Mouse (Mus musculus) liver, embryonic 13.5 days (tissue): ENCODE results near the gene Lypla2. TPM values are rescaled to one million over a fixed set of nuclear protein-coding genes. Genes with fewer than 3 reads are reported as not detected.
"Not testable (repeated sequence)": the region's sequence is repeated elsewhere in the genome, so short reads cannot be mapped to it uniquely, and the experiment has no call there.

Experiments used
- ATAC-seq: fragments of 200-750 bp; cut with Nextera tagmentation; 2 replicates; pipeline ENCODE4 v1.8.0; 2017; ENCODE audit warnings: low read depth, mild to moderate bottlenecking, moderate number of reproducible peaks, moderate library complexity
- DNase-seq: peaks from one replicate; pipeline ENCODE4 v3.0.0; 2022
- H3K27ac ChIP-seq: fragments of 300-500 bp; sonication (generic); 2 replicates; pipeline ENCODE4 v1.5.1; 2015; ENCODE audit warnings: moderate library complexity, mild to moderate bottlenecking, inconsistent platforms
- H3K27me3 ChIP-seq: fragments of 300-500 bp; sonication (generic); 2 replicates; pipeline ENCODE4 v1.6.1; 2015; ENCODE audit warnings: mild to moderate bottlenecking, inconsistent platforms
- H3K36me3 ChIP-seq: fragments of 300-500 bp; sonication (generic); 2 replicates; pipeline ENCODE4 v1.6.1; 2015; ENCODE audit warnings: mild to moderate bottlenecking, inconsistent platforms
- H3K4me1 ChIP-seq: fragments of 300-500 bp; sonication (generic); replicated peaks from 2 replicates; pipeline ENCODE4 v1.6.1; 2015; ENCODE audit warnings: inconsistent platforms
- H3K4me2 ChIP-seq: fragments of 300-500 bp; sonication (generic); 2 replicates; pipeline ENCODE4 v1.6.1; 2015; ENCODE audit warnings: inconsistent platforms, mild to moderate bottlenecking, moderate library complexity
- H3K4me3 ChIP-seq: fragments of 300-500 bp; sonication (generic); replicated peaks from 2 replicates; pipeline ENCODE4 v1.5.1; 2015; ENCODE audit warnings: mild to moderate bottlenecking, inconsistent platforms
- H3K9ac ChIP-seq: fragments of 300-500 bp; sonication (generic); 2 replicates; pipeline ENCODE4 v1.6.1; 2015; ENCODE audit warnings: mild to moderate bottlenecking, inconsistent platforms
- H3K9me3 ChIP-seq: fragments of 300-500 bp; sonication (generic); replicated peaks from 2 replicates; pipeline ENCODE4 v1.6.1; 2016; ENCODE audit warnings: inconsistent platforms
- WGBS: fragments of 180-500 bp; shearing (Covaris S2); methylation state at CpG from one replicate; pipeline ENCODE4 v1.1.7; 2015; ENCODE audit not compliant: insufficient replicate concordance; 5-methylcytosine and 5-hydroxymethylcytosine counted together
- polyA plus RNA-seq: library from polyadenylated mRNA; unstranded; fragments of >200 nt; fragmentation: Nextera tagmentation; extraction: Ambion mirVana; gene quantifications from 2 replicates; pipeline ENCODE4 v1.2.1, GENCODE M21; 2015

Gene Lypla2
- polyA plus RNA-seq, 1 experiment from 2014 or later, result 49.7 TPM

DNA sequence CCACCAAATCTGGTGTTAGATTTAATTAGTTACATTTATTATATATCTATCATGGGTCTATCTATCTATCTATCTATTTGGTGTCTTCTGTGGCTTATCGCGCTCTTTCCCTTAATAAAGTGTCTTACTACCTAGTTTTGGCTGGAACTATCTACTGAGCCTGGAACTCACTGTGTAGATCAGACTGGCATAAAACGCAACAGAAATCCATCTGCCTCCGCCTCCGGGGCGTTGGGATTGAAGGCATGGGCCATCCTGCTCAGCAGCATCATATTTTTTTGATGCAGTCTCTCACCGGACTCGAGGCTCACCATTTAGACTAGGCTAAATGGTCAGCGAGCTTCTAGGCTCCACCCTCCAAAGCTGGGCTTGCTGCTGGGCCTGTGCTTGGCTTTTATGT, 15.3 kb upstream of the Lypla2 start:
- Histone ChIP-seq H3K27me3 (no peaks in the 10 kb centered on the region), H3K36me3 (peaks cover 31% of the 10 kb centered on the region), H3K4me1 (peaks cover 48% of the 10 kb centered on the region), H3K27ac (peak overlapping the region; percentile 96), H3K9me3 (no peaks in the 10 kb centered on the region), H3K4me2 (peak overlapping the region; percentile 91), H3K9ac (peak overlapping the region; percentile 98), H3K4me3 (peak overlapping the region; percentile 84)
- WGBS, result 66% methylated on average over 9 of the region's 9 CpGs
- DNase-seq (no peak), ATAC-seq (no peak)

- ATAC-seq (peak; percentile 83), DNase-seq (peak; percentile 93)
- WGBS, result under 1% methylated on average over 81 of the region's 81 CpGs
- Histone ChIP-seq H3K9me3 (no peaks in the 10 kb centered on the region), H3K4me2 (peak within 1 kb of the TSS; percentile 91), H3K27me3 (no peaks in the 10 kb centered on the region), H3K9ac (peak within 1 kb of the TSS; percentile 98), H3K4me3 (peak within 1 kb of the TSS; percentile 84), H3K4me1 (peaks cover 50% of the 10 kb centered on the region), H3K27ac (peak within 1 kb of the TSS; percentile 96), H3K36me3 (peaks cover 36% of the 10 kb centered on the region)
Measured at GRCm38 (mm10) chr4:135986943-135987710, 14.7 kb upstream of the Lypla2 start, which contains the start of gene Pithd1. Gene Pithd1, minus strand, starts transcription at chr4:135987264.

DNA sequence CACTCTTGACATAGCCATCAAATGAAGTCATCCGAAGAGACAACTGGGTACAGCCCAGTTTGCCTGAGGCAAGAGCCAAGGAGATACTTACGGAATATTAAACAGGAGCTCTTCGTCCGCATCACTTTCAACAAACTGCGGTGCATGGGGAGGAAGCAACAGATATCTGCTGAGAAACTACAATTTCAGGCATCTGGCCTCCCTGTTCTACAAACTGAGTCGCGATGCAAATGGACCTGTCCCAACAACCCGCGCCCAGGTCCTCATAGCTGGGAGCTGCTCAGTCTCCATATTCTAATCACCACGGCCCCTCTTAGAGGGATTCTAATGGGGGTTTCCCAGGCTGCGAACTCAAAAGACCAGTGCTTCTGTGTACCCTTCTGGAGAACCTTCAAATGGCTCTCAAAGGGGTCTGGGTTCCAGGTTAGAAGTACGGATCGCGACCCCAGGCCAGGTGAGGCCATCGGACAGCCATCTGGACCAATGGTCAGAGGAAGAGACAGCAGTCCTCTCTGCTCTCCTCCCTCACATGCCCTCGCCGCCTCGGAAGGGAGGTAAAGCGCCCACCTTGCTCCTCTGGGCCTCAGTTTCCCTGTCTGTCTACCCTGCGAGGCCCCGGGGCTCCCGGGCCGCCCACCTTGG, 14.0 kb upstream of the Lypla2 start:
- ATAC-seq (no peak), DNase-seq (no peak)
- Histone ChIP-seq H3K9me3 (no peaks in the 10 kb centered on the region), H3K4me3 (peak overlapping the region; percentile 84), H3K36me3 (peaks cover 44% of the 10 kb centered on the region), H3K4me2 (peak overlapping the region; percentile 91), H3K4me1 (peaks cover 55% of the 10 kb centered on the region), H3K9ac (peak overlapping the region; percentile 98), H3K27ac (peak overlapping the region; percentile 96), H3K27me3 (no peaks in the 10 kb centered on the region)
- 7% methylated on average over 23 of the region's 23 CpGs for WGBS

DNA sequence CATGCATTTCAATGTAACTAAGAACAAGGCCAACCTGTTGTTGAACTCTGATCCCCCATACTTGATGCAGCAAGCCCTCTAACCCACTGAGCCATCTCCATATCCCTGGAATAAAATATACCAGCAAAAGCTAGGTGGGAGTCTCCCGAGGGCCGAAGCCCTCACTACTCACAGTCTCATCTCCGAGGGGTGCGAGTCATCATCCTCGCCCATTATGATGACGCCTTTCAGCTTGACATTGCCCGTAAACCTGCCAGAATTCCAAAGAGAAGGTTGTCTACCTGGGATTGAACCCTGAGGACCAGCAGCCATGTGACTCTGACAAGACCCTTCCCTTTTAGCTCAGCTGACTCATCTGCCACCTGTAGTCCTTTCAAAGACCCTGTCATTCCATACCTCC, 13.3 kb upstream of the Lypla2 start:
- Histone ChIP-seq H3K4me3 (peak overlapping the region; percentile 84), H3K27ac (peak overlapping the region; percentile 96), H3K4me1 (peaks cover 56% of the 10 kb centered on the region), H3K36me3 (peaks cover 50% of the 10 kb centered on the region), H3K4me2 (peak overlapping the region; percentile 91), H3K9ac (peak overlapping the region; percentile 98), H3K27me3 (no peaks in the 10 kb centered on the region), H3K9me3 (no peaks in the 10 kb centered on the region)
- ATAC-seq, result no peak
- 86% methylated on average over 7 of the region's 7 CpGs for WGBS
- DNase-seq, result no peak

DNA sequence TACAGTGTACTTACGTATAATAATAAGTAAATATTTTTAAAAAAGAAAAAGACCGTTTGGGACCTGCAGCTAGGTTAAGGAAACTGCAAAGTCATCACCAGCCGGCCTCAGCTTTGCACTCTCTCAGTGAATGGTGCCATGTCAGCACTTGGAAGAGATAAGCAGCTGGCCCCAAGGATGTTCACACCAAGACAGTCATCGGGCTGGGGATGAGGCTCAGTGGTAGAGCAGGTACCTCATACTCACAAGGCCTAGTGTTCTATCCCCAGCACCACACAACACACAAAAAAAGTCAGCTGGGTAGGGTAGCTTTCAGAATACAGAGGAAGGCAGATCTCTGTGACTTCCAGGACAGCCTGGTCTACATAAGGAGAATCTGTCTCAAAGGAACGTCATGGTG, 12.8 kb upstream of the Lypla2 start:
- peak overlapping the region; percentile 96 for H3K27ac ChIP-seq
- H3K27me3 ChIP-seq, result no peaks in the 10 kb centered on the region
- peak; percentile 87 for DNase-seq
- H3K9ac ChIP-seq, result peak overlapping the region; percentile 98
- peak overlapping the region; percentile 91 for H3K4me2 ChIP-seq
- H3K4me3 ChIP-seq, result peak overlapping the region; percentile 84
- H3K4me1 ChIP-seq, result peaks cover 53% of the 10 kb centered on the region
- peak; percentile 87 for ATAC-seq
- WGBS, result 32% methylated on average over 5 of the region's 5 CpGs
- H3K36me3 ChIP-seq, result peaks cover 56% of the 10 kb centered on the region
- H3K9me3 ChIP-seq, result no peaks in the 10 kb centered on the region

- ATAC-seq (no peak), DNase-seq (no peak)
- no peaks in the 10 kb centered on the region for H3K27me3 ChIP-seq
- WGBS, result 77% methylated on average over 5 of the region's 5 CpGs
- peak overlapping the region; percentile 69 for H3K9ac ChIP-seq
- peaks cover 60% of the 10 kb centered on the region for H3K36me3 ChIP-seq
- peaks cover 53% of the 10 kb centered on the region for H3K4me1 ChIP-seq
- peak overlapping the region; percentile 91 for H3K4me2 ChIP-seq
- peak overlapping the region; percentile 84 for H3K4me3 ChIP-seq
- H3K27ac ChIP-seq, result peak overlapping the region; percentile 96
- H3K9me3 ChIP-seq, result no peaks in the 10 kb centered on the region
Measured at GRCm38 (mm10) chr4:135984556-135984955, 12.1 kb upstream of the Lypla2 start.

GRCm38 (mm10) chr4:135981524-135982063, 9.2 kb upstream of the Lypla2 start:
- no peaks in the 10 kb centered on the region for H3K27me3 ChIP-seq
- no peaks in the 10 kb centered on the region for H3K9me3 ChIP-seq
- H3K9ac ChIP-seq, result no peak overlapping the region
- no peak overlapping the region for H3K4me3 ChIP-seq
- WGBS, result 75% methylated on average over 7 of the region's 7 CpGs
- peaks cover 87% of the 10 kb centered on the region for H3K36me3 ChIP-seq
- ATAC-seq, result no peak
- peak overlapping the region; percentile 39 for H3K27ac ChIP-seq
- H3K4me1 ChIP-seq, result peaks cover 45% of the 10 kb centered on the region
- no peak for DNase-seq
- no peak overlapping the region for H3K4me2 ChIP-seq

- ATAC-seq, H3K9ac ChIP-seq, H3K27me3 ChIP-seq, H3K4me2 ChIP-seq, H3K4me3 ChIP-seq, H3K9me3 ChIP-seq, DNase-seq, H3K27ac ChIP-seq: not testable (repeated sequence)
- peaks cover 94% of the 10 kb centered on the region for H3K36me3 ChIP-seq
- peaks cover 35% of the 10 kb centered on the region for H3K4me1 ChIP-seq
- WGBS, result 88% methylated on average over 5 of the region's 5 CpGs
Measured at GRCm38 (mm10) chr4:135980223-135980622, 7.8 kb upstream of the Lypla2 start.

- H3K36me3 ChIP-seq, result peaks cover 72% of the 10 kb centered on the region
- ATAC-seq, result no peak
- H3K4me1 ChIP-seq, result peaks cover 32% of the 10 kb centered on the region
- H3K27ac ChIP-seq, result no peak overlapping the region
- H3K4me2 ChIP-seq, result no peak overlapping the region
- no peak for DNase-seq
- no peaks in the 10 kb centered on the region for H3K9me3 ChIP-seq
- 91% methylated on average over 12 of the region's 12 CpGs for WGBS
- H3K4me3 ChIP-seq, result no peak overlapping the region
- no peaks in the 10 kb centered on the region for H3K27me3 ChIP-seq
- H3K9ac ChIP-seq, result no peak overlapping the region
Measured at GRCm38 (mm10) chr4:135976146-135976545, 3.7 kb upstream of the Lypla2 start.

DNA sequence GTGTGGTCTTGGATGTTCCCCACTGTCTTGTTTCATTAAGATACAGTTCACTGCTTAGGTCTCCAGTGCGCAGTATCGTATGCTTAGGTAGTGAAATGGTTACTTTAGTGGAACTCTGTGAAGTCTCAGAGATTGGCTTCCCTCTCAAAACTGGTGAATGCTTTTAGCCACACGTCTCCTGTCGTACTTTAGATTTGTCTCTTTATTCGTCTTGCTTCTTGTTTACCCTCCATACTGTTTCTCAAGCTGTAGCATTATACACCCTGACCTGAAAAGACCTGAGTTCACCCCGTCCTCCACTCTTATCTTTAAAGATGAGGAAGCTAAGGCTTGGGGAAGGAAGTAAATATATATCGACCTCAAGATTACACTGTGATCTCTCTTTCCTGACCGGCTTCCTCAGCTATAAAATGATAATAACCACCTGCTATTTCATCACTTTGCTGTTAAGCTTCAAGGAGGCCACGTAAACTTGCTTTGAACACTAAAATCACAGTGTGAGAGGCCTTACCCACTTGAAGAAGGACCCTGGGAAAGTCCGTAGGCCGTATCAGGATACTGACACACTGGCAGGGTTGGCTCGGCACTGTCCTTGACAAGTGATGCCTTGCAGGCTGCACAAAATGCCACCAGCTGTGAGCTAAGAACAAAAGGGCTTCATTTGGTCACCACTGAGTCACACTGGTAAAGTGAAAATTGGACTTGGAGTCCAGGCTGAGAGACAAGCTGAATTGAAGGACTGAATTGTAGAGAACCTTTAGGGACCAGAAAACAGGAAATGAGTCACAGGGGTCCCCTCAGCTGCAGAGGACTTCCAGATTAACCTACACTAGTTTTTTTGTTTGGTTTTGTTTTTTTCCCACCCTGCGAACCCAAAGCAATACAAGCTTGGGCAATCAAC, 735 bp upstream of the Lypla2 start:
- ATAC-seq, result peak; percentile 8; the same call in 1 of the 2 replicates
- Histone ChIP-seq H3K9ac (peak overlapping the region; percentile 93), H3K36me3 (peaks cover 72% of the 10 kb centered on the region), H3K4me2 (peak overlapping the region; percentile 86), H3K9me3 (no peaks in the 10 kb centered on the region), H3K4me1 (peaks cover 35% of the 10 kb centered on the region), H3K27ac (peak overlapping the region; percentile 79), H3K27me3 (no peaks in the 10 kb centered on the region), H3K4me3 (peak overlapping the region; percentile 89)
- no peak for DNase-seq
- WGBS, result 38% methylated on average over 13 of the region's 13 CpGs
